ENCODE assay signal across 8 mouse cellular contexts in the genomic region with DNA sequence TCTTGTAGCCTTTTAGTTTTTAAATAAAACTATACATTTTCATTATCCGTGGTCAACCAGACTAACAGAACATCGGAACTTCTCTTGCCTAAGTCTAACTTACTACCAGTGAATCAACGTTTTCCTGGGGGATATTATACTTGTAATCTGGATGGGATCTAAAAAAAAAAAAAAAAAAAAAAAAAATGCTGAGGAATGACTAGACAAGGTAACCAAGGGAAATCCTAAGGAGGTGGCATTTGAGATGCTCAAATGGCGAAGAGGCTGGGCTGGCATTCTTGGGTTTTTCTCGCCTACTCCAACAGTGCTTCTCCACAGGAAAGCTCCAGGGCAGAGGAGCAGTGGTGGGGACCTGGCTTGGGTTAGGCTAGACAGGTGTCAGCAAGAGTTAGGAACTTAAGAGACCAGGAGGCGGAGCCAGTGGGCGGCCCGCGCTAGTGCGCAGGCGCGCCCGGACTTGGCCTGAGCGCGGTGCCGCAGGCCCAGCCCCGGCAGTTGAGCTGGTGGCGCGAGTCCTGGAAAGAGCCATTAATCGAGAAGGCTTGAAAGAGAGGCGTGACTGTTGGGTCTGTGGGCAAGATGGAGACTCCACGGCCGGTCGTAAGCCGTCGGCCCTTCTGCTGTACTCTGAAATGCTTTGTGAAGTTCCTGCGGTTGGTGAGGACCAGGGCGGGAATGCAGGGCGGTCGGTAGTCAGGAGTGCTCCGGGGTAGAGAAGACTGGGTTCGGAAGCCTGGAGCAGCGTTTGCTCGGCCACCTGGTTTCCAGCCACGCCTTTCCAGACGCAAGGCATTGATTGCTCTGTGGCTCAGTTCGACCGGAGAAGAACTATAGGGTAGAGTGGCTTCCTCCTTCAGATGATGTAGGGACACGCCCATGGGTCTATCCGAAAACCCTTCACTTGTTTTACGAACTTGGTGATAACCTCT. TPM values are rescaled to one million over a fixed set of nuclear protein-coding genes. Genes with fewer than 3 reads are reported as not detected.
DNase-seq lines count a peak whose midpoint lies in the region; ATAC-seq and TF ChIP-seq lines count a peak whose summit lies in the region.

TSS of gene Cklf (plus strand) at position 423 of the 929 bp plus-strand sequence.

- peaks cover 26% of the 10 kb centered on the region for H3K4me1 ChIP-seq in hindbrain, embryonic 13.5 days (replicated peaks)

- H3K4me2 ChIP-seq in hindbrain, embryonic 13.5 days: peak within 1 kb of the TSS; percentile 77

- peak within 1 kb of the TSS; percentile 76 for H3K27ac ChIP-seq in hindbrain, embryonic 13.5 days

- WGBS in hindbrain, embryonic 13.5 days: 4% methylated on average over 41 of the region's 41 CpGs

- peak; percentile 46 for DNase-seq in Patski (ENCODE audit: low read depth, low spot score)
- peak; percentile 86 to 92 for DNase-seq in cerebellum, postnatal 10 days
- DNase-seq in frontal cortex, postnatal 14 days (ENCODE audit: low spot score in 2 of 2): peak; percentile 53 to 62
- DNase-seq in left cerebral cortex, adult 11 months (ENCODE audit: low spot score): peak; percentile 52
- DNase-seq in lung, postnatal 4 days: peak; percentile 89 to 91
- peak; percentile 78 for DNase-seq in retina, postnatal 7 days (ENCODE audit: low read depth, low spot score)
- DNase-seq in urinary bladder, adult 2 months (ENCODE audit: low spot score): peak; percentile 78

- no peak for TF ChIP-seq CTCF in Patski (IDR thresholded peaks at IDR 0.05)

- peak within 1 kb of the TSS; percentile 66 for H3K4me3 ChIP-seq in hindbrain, embryonic 13.5 days

- in situ Hi-C loops in Patski (cut with MboI; ENCODE audit: low pct_unique_long_range_greater_than_20kb): no loop called here

- peak; percentile 71 for ATAC-seq in Patski
- peak; percentile 83 for ATAC-seq in hindbrain, embryonic 13.5 days (ENCODE audit: low FRiP score)

- H3K36me3 ChIP-seq in hindbrain, embryonic 13.5 days: no peaks in the 10 kb centered on the region; the same call in 1 of the 2 replicates

- peak within 1 kb of the TSS; percentile 75 for H3K9ac ChIP-seq in hindbrain, embryonic 13.5 days

- CTCF ChIA-PET in Patski (lab: Charles Lee): interaction anchor here (1.0 to 1.3 kb wide), 2 partner anchors 8 to 82 kb away, joined by 3 read pairs; no protein-coding TSS in a partner anchor

- no peaks in the 10 kb centered on the region for H3K27me3 ChIP-seq in Patski
- no peaks in the 10 kb centered on the region for H3K27me3 ChIP-seq in hindbrain, embryonic 13.5 days

- POLR2A ChIA-PET in Patski (lab: Charles Lee): interaction anchor here (0.7 kb wide), 2 partner anchors 33 to 260 kb away, joined by 4 to 5 read pairs; no protein-coding TSS in a partner anchor

- H3K9me3 ChIP-seq in hindbrain, embryonic 13.5 days: no peaks in the 10 kb centered on the region

RNA-seq across cellular contexts. Expression of gene Cklf, which starts in this region (rescaled TPM):
- 22.0 TPM for polyA plus RNA-seq in Patski (2021)
- 36.1 TPM in 2 replicates for polyA plus RNA-seq in hindbrain, embryonic 13.5 days (2015; fragmentation: Nextera tagmentation; extraction: Ambion mirVana)
- 19.0 and 27.8 TPM in 2 replicates for polyA plus RNA-seq in urinary bladder, adult 2 months (2012; rRNA removed)

Comparison
In these comparisons a context has a peak if more than half of its experiments do, and no peak if none do; other contexts are left out.
1. Peak in every context shown above with its lines: DNase-seq, ATAC-seq, H3K4me3 ChIP-seq and H3K27ac ChIP-seq.